Mouse (Mus musculus) midbrain, embryonic 15.5 days (tissue): Measurements from ENCODE around the gene Ypel5. TPM values are rescaled to one million over a fixed set of nuclear protein-coding genes. Genes with fewer than 3 reads are reported as not detected.
A peak's percentile ranks its signal among the peaks of the same experiment; 100 is the strongest.

Experiments
- ATAC-seq: fragments of 200-750 bp; cut with Nextera tagmentation; replicated peaks from 2 replicates; pipeline ENCODE4 v1.8.0; 2017; ENCODE audit warnings: moderate TSS enrichment
- H3K27ac ChIP-seq: fragments of 300-500 bp; sonication (generic); 2 replicates; pipeline ENCODE4 v1.5.1; 2015; ENCODE audit warnings: mild to moderate bottlenecking, inconsistent platforms
- H3K27me3 ChIP-seq: fragments of 300-500 bp; sonication (generic); replicated peaks from 2 replicates; pipeline ENCODE4 v1.6.1; 2015; ENCODE audit warnings: inconsistent platforms
- H3K36me3 ChIP-seq: fragments of 300-500 bp; sonication (generic); replicated peaks from 2 replicates; pipeline ENCODE4 v1.6.1; 2015; ENCODE audit warnings: inconsistent platforms
- H3K4me1 ChIP-seq: fragments of 300-500 bp; sonication (generic); 2 replicates; pipeline ENCODE4 v1.6.1; 2015; ENCODE audit warnings: inconsistent platforms
- H3K4me2 ChIP-seq: fragments of 300-500 bp; sonication (generic); 2 replicates; pipeline ENCODE4 v1.6.1; 2015; ENCODE audit warnings: inconsistent platforms, mild to moderate bottlenecking, moderate library complexity
- H3K4me3 ChIP-seq: fragments of 300-500 bp; sonication (generic); 2 replicates; pipeline ENCODE4 v1.5.1; 2015; ENCODE audit warnings: mild to moderate bottlenecking, inconsistent platforms
- H3K9ac ChIP-seq: fragments of 300-500 bp; sonication (generic); 2 replicates; pipeline ENCODE4 v1.6.1; 2015; ENCODE audit warnings: mild to moderate bottlenecking, inconsistent platforms
- H3K9me3 ChIP-seq: fragments of 300-500 bp; sonication (generic); 2 replicates; pipeline ENCODE4 v1.6.1; 2016; ENCODE audit warnings: inconsistent platforms
- WGBS: fragments of 180-500 bp; shearing (Covaris S2); methylation state at CpG from one replicate; pipeline ENCODE4 v1.1.7; 2015; ENCODE audit warnings: mixed read lengths; 5-methylcytosine and 5-hydroxymethylcytosine counted together
- polyA plus RNA-seq: library from polyadenylated mRNA; unstranded; fragments of >200 nt; fragmentation: Nextera tagmentation; extraction: Ambion mirVana; gene quantifications from 2 replicates; pipeline ENCODE4 v1.2.1, GENCODE M21; 2015

Ypel5 gene
- polyA plus RNA-seq = 98.3 and 103 TPM in 2 replicates

DNA sequence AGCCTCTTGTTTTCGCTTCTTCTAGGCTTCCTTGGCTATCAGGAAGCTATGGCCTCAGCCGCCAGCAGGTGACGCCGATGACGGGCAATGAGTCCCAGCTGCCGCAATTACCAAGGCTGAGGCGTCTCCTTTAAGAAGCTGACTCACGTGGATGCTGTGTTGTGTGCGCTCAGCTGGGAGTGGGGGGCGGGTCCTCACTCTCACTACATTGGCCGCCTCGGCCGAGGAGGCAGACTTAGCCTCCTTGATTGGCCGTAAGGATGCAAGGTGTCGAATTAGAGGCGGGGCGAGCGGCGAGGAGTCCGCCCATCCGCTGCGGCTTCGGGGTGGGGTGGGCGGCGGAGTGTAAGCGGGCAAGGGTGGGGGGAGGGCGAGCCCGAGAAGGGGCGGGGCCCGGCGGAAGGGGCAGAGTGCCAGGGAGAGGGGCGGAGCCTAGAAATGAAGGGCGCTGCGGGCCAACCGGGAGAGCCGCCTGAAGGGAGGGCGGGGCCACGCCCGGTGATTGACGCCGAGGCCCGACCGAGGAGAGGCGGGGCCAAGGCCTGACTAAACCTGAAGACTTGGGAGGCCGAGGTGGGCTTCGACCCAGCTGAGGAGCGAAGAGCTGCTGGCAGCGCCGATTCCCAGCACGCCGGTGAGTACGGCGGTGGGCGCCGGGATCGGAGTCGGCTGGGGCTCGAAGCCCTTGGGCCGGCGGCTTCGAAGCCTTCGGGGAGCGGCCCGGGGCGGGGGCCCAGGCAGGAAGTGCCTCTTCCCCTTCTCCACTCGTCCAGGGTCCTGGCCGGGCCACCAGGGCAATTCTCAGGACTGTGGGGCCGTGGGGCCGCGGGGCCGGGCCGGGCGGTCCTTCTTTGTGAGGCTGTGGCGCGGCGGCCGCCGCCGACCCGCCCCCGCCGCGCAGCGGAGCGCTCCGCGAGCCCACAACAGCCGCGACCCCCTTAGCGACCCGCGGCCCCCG is at the start of gene Ypel5:
Ypel5 (plus strand) TSS at position 296 of the 958 bp plus-strand sequence.
- Histone ChIP-seq H3K4me2 (peak within 1 kb of the TSS; percentile 60), H3K9me3 (no peaks in the 10 kb centered on the region), H3K36me3 (no peaks in the 10 kb centered on the region), H3K4me3 (peak within 1 kb of the TSS; percentile 97), H3K27ac (peak within 1 kb of the TSS; percentile 98), H3K27me3 (no peaks in the 10 kb centered on the region), H3K4me1 (peaks cover 12% of the 10 kb centered on the region), H3K9ac (peak within 1 kb of the TSS; percentile 99)
- peak; percentile 99 for ATAC-seq
- under 1% methylated on average over 72 of the region's 93 CpGs for WGBS

GRCm38 (mm10) chr17:72787886-72788436 is 48.3 kb upstream of the Ypel5 start:
- no peak overlapping the region for H3K4me3 ChIP-seq
- H3K4me2 ChIP-seq = no peak overlapping the region
- 0 out of 2 replicates have a peak, but pooled peaks cover 3% of the 10 kb centered on the region for H3K27me3 ChIP-seq
- no peak for ATAC-seq
- no peaks in the 10 kb centered on the region for H3K36me3 ChIP-seq
- H3K27ac ChIP-seq = no peak overlapping the region
- no peak overlapping the region for H3K9ac ChIP-seq
- H3K4me1 ChIP-seq = no peaks in the 10 kb centered on the region
- WGBS = 85% methylated on average over 6 of the region's 6 CpGs
- no peaks in the 10 kb centered on the region for H3K9me3 ChIP-seq

GRCm38 (mm10) chr17:72793278-72793677 is 43.0 kb upstream of the Ypel5 start:
- Histone ChIP-seq H3K9ac (no peak overlapping the region), H3K4me1 (no peaks in the 10 kb centered on the region), H3K4me3 (no peak overlapping the region), H3K4me2 (no peak overlapping the region), H3K27me3 (no peaks in the 10 kb centered on the region), H3K9me3 (no peaks in the 10 kb centered on the region), H3K27ac (no peak overlapping the region), H3K36me3 (no peaks in the 10 kb centered on the region)
- 88% methylated on average over 4 of the region's 4 CpGs for WGBS
- ATAC-seq = no peak

DNA sequence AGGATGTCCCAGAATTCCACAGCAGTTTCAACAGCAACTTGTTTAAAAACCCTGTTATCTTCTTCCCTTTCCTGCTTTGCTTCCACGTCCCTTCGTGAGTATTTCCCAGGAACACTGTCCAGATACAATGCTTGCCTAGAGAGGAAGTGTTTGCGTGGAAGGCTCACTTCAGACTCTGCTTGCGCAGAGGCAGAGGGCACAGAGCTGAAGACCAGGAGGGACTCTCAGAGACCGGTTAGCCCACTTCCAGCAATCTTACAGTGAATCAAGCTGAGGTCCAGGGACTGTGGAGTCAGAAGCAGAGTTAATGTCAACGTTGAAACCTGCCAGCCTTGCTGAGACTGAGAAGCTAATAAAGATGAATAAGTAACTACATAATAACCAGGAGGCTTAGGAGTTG is 41.6 kb upstream of the Ypel5 start:
- WGBS = 75% methylated on average over 6 of the region's 6 CpGs
- H3K27ac ChIP-seq = no peak overlapping the region
- H3K4me2 ChIP-seq = no peak overlapping the region
- no peak for ATAC-seq
- no peaks in the 10 kb centered on the region for H3K36me3 ChIP-seq
- no peak overlapping the region for H3K9ac ChIP-seq
- H3K4me3 ChIP-seq = no peak overlapping the region
- no peaks in the 10 kb centered on the region for H3K4me1 ChIP-seq
- no peaks in the 10 kb centered on the region for H3K9me3 ChIP-seq
- H3K27me3 ChIP-seq = no peaks in the 10 kb centered on the region

DNA sequence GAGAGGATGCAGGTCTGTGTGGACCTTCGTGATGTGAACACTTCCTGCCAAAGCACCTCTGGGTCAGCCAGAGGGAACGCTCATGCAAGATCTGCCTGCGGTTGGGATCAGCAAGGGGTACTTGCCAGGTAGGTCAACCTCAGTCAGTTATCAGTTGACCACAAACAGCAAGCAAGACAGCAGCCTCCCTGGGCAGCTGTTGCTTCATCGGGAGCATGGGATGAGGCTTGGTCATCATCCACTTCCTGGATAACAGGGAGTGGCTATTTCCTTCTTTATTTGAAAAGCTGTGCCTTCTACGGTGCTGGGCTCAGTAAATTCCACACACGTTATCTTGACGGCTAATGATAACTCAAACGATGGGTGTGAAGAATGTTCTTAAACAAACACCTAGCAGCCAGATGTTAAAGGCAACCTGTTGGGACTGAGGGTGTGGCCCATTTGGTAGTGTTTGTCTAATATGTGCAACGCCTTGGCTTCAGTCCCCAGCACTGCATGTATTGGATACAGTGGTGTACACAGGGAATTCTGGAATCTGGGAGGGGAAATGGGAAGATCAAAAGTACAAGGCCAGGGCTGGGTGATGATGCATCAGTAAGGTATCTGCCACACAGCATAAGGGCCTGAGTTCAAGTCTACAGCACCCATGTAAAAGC is 40.7 kb upstream of the Ypel5 start:
- Histone ChIP-seq H3K27ac (no peak overlapping the region), H3K4me2 (no peak overlapping the region), H3K9ac (no peak overlapping the region), H3K9me3 (no peaks in the 10 kb centered on the region), H3K4me1 (no peaks in the 10 kb centered on the region), H3K27me3 (no peaks in the 10 kb centered on the region), H3K4me3 (no peak overlapping the region), H3K36me3 (no peaks in the 10 kb centered on the region)
- no peak for ATAC-seq
- 88% methylated on average over 9 of the region's 9 CpGs for WGBS

- no peaks in the 10 kb centered on the region for H3K4me1 ChIP-seq
- H3K4me2 ChIP-seq = no peak overlapping the region
- no peaks in the 10 kb centered on the region for H3K9me3 ChIP-seq
- H3K27me3 ChIP-seq = no peaks in the 10 kb centered on the region
- H3K27ac ChIP-seq = no peak overlapping the region
- H3K4me3 ChIP-seq = no peak overlapping the region
- 80% methylated on average over 3 of the region's 3 CpGs for WGBS
- H3K9ac ChIP-seq = no peak overlapping the region
- H3K36me3 ChIP-seq = no peaks in the 10 kb centered on the region
- no peak for ATAC-seq
Measured at GRCm38 (mm10) chr17:72796506-72796905, 39.7 kb upstream of the Ypel5 start.

DNA sequence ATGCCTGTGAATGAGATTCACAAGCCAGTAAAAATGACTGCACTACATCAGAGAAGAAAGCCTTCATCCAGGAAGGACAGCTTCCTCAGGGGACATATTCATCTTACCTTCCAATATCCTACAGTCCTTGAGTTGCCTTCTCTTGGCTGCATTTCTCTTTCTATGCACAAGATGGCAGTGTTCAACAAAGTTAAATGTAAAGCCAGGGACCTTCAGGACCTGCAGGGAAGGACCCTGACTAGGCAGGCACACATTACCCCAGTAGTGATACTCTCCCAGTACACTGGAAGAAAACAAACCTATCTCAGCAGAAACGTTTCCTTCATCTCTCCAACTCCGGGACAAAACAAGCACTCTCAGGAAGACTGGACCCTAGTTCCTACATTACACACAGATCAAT is 38.4 kb upstream of the Ypel5 start:
- Histone ChIP-seq H3K4me1 (no peaks in the 10 kb centered on the region), H3K9me3 (no peaks in the 10 kb centered on the region), H3K4me2 (no peak overlapping the region), H3K4me3 (no peak overlapping the region), H3K36me3 (no peaks in the 10 kb centered on the region), H3K9ac (no peak overlapping the region), H3K27me3 (no peaks in the 10 kb centered on the region), H3K27ac (no peak overlapping the region)
- ATAC-seq = no peak
- WGBS = 17% methylated on average over 2 of the region's 2 CpGs

- no peak for ATAC-seq
- no peak overlapping the region for H3K27ac ChIP-seq
- H3K4me2 ChIP-seq = no peak overlapping the region
- no peak overlapping the region for H3K4me3 ChIP-seq
- no peaks in the 10 kb centered on the region for H3K27me3 ChIP-seq
- no peaks in the 10 kb centered on the region for H3K36me3 ChIP-seq
- no peaks in the 10 kb centered on the region for H3K4me1 ChIP-seq
- no peaks in the 10 kb centered on the region for H3K9me3 ChIP-seq
- WGBS = 77% methylated on average over 7 of the region's 7 CpGs
- H3K9ac ChIP-seq = no peak overlapping the region
Measured at GRCm38 (mm10) chr17:72809942-72810654, 26.2 kb upstream of the Ypel5 start.

GRCm38 (mm10) chr17:72813419-72814315 is 22.6 kb upstream of the Ypel5 start:
- Histone ChIP-seq H3K4me3 (no peak overlapping the region), H3K4me2 (peak overlapping the region; percentile 6; the same call in 1 of the 2 replicates), H3K4me1 (no peaks in the 10 kb centered on the region), H3K27ac (no peak overlapping the region), H3K9ac (no peak overlapping the region), H3K9me3 (no peaks in the 10 kb centered on the region), H3K27me3 (no peaks in the 10 kb centered on the region), H3K36me3 (no peaks in the 10 kb centered on the region)
- ATAC-seq = peak; percentile 60
- WGBS = 14% methylated on average over 12 of the region's 12 CpGs

- no peaks in the 10 kb centered on the region for H3K9me3 ChIP-seq
- ATAC-seq = no peak
- no peaks in the 10 kb centered on the region for H3K36me3 ChIP-seq
- H3K27me3 ChIP-seq = no peaks in the 10 kb centered on the region
- H3K4me3 ChIP-seq = no peak overlapping the region
- WGBS = 82% methylated on average over 5 of the region's 5 CpGs
- no peak overlapping the region for H3K27ac ChIP-seq
- H3K4me2 ChIP-seq = no peak overlapping the region
- no peak overlapping the region for H3K9ac ChIP-seq
- no peaks in the 10 kb centered on the region for H3K4me1 ChIP-seq
Measured at GRCm38 (mm10) chr17:72817574-72817973, 18.7 kb upstream of the Ypel5 start.

GRCm38 (mm10) chr17:72819714-72820113 is 16.5 kb upstream of the Ypel5 start:
- Histone ChIP-seq H3K36me3 (no peaks in the 10 kb centered on the region), H3K9me3 (no peaks in the 10 kb centered on the region), H3K27ac (no peak overlapping the region), H3K27me3 (no peaks in the 10 kb centered on the region), H3K4me1 (no peaks in the 10 kb centered on the region), H3K4me2 (no peak overlapping the region), H3K4me3 (no peak overlapping the region), H3K9ac (no peak overlapping the region)
- ATAC-seq = no peak
- WGBS = 71% methylated on average over 2 of the region's 2 CpGs
